Mouse (Mus musculus): ENCODE results near the gene Afmid.
"Not testable (repeated sequence)": the region's sequence is repeated elsewhere in the genome, so short reads cannot be mapped to it uniquely, and the experiment has no call there.

Afmid gene

DNA sequence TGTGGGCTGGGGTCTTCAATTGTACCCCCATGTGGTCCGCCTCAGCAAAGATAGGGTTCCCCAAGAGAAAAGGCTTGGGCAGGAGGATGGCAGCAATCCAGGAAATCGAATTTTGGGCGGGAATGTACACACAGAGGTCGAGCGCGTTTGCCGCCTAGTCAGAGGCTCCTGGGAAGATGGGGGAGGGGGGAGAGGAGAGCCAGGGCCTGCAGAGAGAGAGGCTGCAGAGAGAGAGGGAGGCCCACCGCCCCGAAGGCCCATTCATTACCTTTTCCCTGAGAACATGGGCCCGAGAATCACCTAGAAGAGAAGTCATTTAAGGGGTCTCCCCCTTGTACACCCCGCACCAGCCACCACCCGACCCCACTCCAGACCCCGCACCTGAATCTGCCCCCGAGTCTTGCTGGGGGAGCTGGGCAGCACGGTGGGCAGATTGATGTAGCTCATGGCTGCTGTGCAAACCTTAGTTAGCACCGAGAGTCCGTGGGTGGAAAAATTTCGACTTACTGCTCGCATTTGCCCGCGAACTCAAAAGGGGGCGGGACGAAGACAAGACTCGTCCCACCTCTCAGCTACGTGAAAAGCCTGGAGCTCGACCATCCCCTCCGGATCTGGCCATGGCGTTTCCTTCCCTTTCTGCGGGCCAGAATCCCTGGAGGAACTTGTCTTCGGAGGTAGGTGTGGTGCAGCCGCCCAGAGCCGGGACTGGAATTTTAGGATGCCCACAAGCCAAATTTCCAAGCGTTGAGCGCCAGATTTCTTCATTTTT lies at the start of gene Afmid, which contains the start of gene Tk1:
TSS of gene Afmid (plus strand) at position 592 of the 769 bp plus-strand sequence.
TSS of gene Tk1 (minus strand) at position 760 of the 769 bp plus-strand sequence.
- in situ Hi-C loops (cut with MseI, MboI) = no loop called here

DNA sequence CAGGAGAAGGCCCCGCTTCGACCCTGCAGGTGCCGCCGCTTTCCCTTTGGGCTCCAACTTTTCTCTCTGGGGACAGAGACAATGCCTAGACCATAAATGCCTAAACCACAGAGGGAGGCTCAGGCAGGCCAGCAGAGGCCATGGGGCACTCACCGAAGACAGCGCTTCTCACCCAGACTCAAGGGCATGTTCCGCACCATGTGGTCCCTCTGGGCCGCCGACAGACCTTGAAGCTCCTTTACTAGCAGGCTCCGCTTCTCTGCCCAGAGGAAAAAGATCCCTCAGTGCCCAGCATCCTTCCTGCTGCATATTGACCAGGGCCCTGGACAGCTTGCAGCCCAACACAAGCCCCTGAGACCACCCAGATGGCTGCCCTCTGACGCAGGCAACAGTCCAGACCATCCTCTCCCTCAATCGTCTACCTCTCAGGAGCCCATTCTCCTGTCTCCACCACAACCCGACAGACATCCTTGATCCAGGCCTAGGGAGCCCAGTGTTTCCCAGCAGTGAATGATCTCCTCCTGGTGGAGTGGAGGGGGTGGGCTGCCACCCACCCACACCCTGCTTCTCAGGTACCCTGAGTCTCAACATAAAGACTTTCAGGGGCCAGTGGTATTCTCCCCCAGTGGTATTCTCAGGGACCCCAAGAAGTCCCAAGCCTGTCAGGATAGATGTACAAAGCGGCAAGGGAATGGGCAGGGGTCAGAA lies 49.5 kb upstream of the Afmid start:
- in situ Hi-C loops (cut with MseI, MboI) = no loop called here

DNA sequence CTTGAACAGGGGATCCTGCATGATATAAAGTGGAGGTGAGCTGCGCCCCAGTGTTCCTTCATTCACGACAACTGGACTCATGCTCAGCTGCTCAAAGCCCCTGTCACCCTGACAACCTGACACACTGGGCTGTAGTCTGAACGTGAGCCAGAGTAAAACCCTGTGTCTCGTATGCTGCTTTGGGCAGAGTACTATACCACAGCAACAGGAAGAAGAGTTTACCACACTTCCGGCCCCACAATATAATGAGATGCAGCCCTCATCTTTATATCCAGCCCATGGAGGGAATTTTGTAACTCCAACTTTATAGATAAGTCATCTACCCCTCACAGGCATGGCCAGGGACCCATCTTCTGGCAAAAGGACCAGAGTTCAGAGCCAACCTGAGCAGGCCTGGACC lies 48.6 kb upstream of the Afmid start:
- in situ Hi-C loops (cut with MseI, MboI) = no loop called here

DNA sequence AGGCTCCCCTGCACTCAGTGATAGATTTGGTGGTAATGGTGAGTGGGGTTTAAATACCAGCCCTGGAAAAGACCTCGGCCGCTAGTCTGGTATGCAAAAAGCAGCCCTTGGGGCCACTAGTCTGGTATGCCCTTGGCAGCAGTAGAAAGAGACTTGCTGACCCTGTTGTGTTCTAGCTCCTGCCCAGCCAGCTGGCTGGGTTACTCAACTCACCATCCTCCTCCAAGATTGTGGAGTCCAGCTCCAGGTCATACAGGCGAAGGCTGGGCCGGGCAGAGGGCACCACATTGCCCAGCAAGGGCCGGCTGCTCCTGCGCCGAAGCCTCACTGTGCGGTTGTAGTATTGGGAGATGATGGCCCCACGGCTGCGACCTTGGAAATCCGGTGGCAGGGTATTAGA lies 47.7 kb upstream of the Afmid start:
- in situ Hi-C loops (cut with MseI, MboI) = no loop called here

DNA sequence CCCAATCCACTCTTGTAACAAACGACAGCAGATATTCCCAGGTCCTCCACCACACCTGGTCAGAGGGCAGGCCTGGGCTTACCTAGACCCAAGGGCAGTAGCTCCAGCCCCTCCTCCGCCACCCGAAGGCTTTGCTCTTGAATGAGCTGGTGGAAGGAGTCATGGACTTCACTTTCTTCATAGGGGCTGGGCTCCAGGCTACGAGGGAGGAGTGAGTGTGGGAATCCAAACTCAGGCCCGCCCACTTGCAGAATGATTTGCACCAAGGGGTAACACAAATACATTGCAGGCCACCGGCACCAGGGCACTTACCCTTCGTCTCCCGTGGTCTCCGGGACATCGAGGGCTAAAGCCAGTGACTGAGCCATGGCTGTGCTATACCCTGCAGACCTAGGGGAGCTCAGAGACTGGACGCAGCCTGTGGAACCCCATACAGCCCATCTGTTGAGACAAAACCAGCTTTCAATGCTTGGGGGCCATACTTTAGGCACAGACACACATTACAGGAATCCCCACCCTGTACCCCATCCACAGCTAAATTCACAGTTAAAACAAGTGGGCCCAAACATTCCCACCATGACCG lies 46.8 kb upstream of the Afmid start:
- in situ Hi-C loops (cut with MseI, MboI) = no loop called here

DNA sequence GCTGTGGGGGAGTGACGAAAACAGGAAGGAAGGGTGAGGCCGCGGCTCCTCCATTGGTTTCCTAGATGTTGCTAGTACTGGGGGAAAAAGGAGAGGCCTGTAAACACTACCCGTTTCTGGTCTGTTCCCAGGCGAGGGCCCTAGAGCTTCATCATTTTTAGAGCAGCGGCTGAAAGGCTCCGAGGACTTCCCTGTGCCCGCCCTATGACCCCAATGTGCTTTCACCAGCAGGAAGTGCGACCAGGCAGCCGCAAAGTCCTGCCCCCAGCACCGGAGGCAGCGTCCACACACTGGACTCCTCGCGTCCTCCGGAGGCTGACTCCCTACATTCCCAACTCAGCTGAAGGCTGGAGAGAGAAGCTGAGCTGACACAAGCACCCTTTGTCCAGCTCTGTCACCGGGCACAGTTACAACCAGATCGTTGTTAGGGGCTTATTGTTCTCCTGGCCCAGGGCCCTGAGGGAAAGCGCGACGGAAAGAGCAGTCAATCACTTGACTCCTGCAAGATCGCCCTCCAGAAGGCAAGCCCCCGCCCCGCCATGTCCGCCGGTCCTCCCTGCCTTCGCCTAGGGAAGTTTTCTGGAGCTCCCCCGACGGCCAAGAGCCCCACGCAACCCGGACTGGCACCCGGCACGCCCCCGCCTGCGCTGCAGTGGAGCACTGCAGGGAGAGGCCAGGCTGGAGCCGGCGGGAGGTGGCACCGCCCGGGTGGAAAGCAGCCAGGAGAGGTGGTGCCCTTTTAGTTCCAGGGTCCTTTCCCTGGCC lies 46.1 kb upstream of the Afmid start:
- in situ Hi-C loops (cut with MseI, MboI) = no loop called here

DNA sequence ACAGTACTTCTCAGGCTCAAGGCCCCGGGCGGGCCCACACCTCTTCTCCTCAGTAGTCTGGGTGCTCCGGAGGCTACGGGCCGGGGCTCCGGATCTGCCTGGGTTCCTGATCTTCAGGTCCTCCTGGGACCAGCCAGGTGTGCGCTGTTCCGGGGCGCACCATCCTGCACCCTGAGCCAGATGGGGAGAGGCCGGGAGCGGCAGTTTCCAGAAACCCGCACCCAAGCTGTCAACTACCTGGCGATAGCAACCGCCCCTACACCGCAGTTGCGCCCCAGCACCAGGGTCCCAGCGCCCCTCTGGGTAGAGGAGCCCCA lies 45.6 kb upstream of the Afmid start:
- in situ Hi-C loops (cut with MseI, MboI) = no loop called here

DNA sequence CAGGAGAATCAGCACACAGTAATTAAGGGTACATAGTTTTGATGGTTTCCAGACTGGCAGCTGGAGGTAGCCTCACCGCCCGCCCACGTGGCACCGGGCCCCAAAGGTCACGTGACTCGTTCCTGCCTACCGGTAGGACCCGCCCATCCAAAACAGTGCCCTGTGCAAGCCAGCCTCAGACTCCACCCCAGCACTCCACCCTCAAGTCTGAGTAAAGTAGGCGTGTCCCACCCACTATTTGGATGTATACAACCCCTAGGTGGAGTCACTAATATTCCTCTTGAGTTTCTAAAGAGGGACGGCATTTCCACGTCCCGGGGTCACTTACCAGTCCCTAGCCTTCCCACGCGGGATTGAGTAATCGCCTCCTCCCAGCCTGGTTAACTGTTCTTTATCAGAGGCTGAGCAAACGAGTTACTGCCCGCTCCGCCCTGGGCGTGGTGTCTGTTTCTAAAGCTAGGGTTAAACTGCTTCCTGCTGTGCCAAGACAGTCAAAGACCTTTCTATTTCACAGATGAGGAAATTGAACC lies 45.1 kb upstream of the Afmid start:
- in situ Hi-C loops (cut with MseI, MboI) = no loop called here

DNA sequence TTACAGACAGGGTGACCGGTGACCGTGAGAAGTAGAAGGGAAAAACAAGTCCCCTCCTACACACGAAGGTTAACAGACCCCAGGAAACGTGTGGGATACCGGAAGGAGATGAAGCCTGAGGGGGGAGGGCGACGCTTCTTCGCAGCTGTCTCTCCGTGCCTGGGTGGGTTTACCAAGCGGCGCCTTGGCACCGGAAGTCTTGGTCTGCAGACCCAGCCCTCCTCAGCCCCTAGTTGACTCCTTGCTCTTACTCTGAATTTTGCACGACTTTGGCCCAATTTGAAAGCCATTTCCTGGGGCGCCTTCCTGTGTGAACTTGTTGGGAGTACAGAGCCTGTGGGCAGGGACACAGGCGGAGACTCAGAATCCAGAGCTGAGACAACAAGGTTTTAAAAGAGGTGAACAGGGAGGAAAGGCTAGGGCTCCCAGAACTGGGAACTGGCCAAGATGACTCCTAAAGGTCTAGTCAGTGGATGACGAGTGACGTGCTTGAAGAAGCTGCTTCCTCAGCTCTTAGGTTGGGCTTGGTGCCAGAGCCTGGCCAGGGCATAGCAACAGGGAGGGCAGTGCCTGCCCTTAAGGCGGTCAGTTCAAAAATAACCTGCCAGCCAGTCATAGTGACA lies 44.4 kb upstream of the Afmid start:
- in situ Hi-C loops (cut with MseI, MboI) = no loop called here

DNA sequence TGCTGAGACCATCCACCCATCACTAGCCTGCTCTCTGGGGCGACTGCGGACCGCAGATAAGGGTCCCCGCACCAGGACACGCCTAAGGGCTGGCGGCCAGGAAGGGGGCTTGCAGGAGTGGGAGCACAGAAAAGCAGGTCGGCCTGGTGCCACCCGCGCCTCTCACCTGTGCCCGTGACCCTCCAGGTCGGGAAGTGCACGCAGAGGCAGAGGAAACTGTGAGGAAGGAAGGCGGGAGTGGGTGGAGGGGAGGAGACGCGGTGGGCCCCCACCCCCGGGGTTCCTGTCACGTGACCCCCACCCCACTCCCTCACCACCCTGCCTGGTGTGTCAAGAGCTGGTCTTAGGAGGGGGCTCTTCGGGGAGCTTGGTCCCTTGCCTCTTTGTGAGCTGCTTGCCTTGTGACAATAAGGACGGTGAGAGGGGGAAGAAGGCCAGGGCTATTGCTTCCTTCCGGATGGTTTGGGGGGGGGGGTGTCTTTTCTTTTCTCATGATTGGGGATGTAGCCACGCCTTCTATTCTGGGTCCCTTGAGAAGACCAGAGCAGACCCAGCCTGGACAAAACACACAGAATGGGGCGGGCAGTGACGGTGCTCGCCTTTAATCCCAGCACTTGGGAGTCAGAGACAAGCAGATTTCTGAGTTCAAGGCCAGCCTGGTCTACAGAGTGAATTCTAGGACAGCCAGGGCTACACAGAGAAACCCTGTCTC lies 43.6 kb upstream of the Afmid start, which contains the start of the genes Tmc8 and Tmc6:
TSS of gene Tmc8 (plus strand) at position 84 of the 712 bp plus-strand sequence.
TSS of gene Tmc6 (minus strand) at position 206 of the 712 bp plus-strand sequence.
- in situ Hi-C loops (cut with MseI, MboI) = no loop called here

DNA sequence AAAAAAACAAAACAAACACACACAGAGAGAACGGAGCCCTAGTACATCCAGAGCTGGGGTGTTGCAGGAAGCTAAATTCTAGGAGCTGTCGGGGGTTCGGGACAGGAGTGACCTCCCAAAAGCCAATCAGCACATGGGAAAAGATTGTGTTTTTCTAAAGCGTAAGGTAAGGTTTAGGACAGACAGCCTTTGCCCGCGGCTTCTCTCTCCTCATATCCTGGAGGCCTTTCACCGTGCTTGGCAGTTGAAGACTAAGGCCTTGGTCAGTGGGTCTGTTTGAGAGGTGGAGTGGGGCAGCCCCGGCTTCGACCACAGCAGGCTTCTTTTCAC lies 43.1 kb upstream of the Afmid start:
- in situ Hi-C loops (cut with MseI, MboI) = no loop called here

DNA sequence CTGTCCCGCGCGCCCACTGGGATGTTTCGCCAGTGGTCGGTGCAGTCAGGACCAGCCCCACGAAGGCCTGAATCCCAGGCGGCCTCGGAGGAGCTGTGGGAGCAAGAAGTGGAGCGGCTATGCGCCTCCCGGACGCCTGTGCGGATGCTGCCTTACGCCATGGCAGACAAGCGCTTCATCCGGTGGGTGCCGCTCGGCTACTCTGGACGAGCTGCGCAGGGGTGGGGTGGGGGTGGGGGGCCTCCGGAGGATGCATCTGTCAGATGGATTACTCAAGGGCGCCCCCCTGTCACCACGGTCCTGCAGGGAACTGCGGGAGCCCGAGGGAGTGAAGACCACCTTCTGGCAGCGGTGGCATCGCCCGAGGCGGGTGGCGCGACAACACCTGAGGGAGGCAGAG lies 42.6 kb upstream of the Afmid start:
- in situ Hi-C loops (cut with MseI, MboI) = no loop called here

DNA sequence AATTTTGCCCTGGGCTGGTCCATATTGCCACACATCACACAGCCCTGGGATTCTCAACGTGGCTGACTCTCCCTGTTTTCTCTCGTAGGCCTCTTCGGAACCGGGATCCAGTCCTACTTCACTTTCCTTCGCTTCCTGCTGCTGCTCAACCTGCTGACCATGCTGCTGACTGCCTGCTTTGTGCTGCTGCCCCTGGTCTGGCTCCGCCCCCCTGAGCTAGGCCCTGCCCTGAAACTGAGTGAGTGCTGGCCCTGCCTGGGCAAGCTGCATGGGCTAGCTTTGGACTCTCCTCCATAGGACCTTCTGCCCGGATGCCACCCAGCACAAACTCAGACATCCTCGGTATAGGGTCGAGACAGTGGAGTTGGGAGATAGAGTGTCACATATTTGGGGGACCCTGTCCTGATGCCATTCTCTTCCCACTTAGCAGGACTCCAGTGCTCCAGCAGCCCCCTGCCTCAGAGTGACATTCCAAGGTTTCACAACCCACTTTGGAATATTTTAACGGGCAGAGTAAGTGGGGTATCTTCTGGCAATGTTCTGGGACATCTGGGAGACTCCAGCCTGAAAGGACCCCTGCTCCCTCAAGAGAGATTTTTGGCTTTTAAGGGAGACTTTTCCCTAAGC lies 41.9 kb upstream of the Afmid start:
- in situ Hi-C loops (cut with MseI, MboI) = no loop called here

DNA sequence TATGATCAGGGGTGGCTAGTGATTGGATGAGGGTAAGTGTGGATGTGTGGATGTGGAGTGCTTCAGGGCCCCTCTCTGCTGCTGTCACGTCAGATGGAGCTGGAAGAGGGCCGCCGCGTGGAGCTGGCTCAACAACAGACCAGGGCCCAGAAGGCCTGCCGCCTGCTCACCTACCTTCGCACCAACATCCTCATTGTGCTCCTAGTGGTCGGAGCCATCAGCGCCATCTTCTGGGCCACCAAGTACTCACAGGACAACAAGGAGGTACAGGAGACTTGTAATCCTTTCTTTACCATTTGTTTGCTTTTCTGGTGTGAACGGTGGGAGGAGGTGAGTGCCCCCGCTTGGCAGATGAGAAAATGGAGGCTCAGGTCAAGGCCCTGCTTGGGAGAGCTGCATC lies 39.4 kb upstream of the Afmid start:
- in situ Hi-C loops (cut with MseI, MboI) = no loop called here

DNA sequence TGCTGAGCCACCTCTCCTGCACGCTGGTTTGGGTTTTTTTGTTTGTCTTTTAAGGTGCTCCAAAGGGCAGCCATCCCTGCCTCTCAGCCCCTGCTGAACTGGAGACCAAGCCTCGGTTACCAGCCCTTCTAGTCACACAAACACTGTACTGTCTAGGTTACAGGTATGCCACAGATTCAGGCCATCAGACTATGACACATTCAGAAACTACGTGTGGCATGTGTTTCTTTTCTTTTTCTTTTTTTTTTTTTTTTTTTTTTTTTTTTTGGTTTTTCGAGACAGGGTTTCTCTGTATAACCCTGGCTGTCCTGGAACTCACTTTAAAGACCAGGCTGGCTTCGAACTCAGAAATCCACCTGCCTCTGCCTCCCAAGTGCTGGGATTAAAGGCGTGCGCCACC lies 37.2 kb upstream of the Afmid start:
- in situ Hi-C loops (cut with MseI, MboI) = not testable (repeated sequence)

DNA sequence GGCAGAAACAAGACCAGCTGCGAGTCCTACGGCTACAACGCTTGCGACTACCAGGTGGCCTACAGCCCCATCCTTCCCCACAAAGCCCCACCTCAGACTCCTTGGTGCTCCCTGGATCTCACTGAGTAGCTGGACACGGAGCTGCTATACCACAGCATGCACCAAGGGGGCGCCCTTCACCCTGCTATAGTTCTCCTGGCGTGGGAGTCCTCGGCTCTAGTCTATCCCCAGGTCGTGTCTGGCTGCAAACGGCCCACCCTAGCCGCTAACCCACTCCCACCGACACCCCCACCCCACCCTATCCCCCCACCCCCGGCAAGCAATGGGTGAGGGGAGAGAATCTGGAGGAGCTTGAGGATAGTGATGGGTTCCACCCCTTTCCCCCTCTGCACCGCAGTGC lies 35.4 kb upstream of the Afmid start:
- in situ Hi-C loops (cut with MseI, MboI) = no loop called here

DNA sequence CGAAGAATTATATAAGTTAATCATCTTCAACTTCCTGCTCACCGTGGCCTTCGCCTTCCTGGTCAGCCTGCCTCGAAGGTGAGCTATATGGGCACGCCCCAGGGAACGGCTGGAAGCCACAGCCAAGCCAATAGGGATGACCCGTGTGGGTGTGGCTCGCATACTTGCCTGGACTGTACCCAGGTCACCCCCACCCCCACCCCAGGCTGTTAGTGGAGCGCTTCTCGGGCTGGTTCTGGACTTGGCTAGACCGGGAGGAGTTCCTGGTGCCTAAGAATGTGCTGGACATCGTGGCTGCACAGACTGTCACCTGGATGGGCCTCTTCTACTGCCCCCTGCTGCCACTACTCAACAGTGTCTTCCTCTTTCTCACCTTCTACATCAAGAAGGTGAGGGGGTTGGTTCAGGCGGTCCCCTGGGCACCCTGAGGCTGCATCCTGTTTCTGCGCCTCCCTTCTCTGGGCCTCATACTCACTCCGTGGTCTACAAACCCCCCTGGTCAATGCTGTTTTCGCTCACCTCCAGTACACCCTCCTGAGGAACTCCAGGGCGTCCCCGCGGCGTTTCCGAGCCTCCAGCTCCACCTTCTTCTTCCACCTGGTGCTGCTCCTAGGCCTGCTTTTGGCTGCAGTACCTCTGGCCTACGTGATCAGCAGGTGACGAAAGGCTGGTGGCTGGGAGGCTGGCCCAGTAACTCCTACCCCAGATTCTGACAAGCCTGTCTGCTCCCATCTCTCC lies 34.9 kb upstream of the Afmid start:
- in situ Hi-C loops (cut with MseI, MboI) = no loop called here

DNA sequence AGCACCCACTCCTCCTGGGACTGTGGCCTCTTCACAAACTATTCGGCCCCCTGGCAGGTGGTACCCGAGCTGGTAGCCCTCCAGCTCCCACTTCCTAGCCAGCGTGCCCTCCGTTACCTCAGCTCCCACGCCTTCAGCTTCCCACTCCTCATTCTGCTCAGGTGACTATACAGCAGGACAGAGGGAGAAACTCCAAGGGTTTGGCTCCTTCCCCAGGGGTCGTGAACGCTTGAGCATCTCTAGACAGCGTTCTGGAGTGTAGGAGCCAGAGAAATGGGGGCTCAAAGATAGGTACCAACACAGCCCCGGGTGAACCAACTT lies 34.3 kb upstream of the Afmid start:
- in situ Hi-C loops (cut with MseI, MboI) = no loop called here

DNA sequence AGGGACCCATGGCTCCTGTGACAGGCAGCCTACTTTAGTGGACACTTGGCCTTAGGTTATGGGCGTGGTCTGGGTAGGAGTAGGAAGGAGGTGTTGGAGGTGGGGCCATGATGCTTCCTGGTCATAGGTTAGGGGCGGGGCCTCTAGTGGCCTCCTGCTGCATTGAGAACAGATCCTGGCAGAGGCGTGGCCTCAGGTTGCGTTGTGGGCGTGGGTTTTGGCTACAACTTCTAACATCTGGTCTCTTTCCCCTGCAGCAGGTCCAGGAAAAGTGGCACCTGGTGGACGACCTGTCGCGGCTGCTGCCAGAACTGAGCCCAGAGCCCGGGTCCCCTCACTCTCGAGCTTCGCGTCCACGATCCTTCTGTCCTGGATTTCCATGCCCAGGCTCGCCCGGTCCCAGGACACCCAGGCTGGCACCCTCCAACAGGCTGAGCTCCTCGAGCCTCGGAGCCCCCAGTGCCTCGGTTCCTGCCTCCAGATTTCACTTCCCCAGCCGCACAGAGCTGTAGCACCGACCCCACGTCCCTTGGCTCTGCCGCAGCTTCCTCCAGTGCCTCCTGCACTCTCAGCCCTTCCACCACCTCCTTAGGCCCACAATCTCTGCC lies 33.3 kb upstream of the Afmid start:
- in situ Hi-C loops (cut with MseI, MboI) = no loop called here

Data from mouse trophoblast stem cell (cell line).